Mouse (Mus musculus) thymus, adult 18-20 months (tissue): Measurements from ENCODE around the gene Gm8362.
"Not testable (repeated sequence)": the region's sequence is repeated elsewhere in the genome, so short reads cannot be mapped to it uniquely, and the experiment has no call there.

Source experiments
- DNase-seq, 2 experiments: peaks; one replicate each; pipeline ENCODE4 v3.0.0; 2022; ENCODE audit warnings: mixed read lengths in 2 of 2

The Gm8362 gene

GRCm38 (mm10) chr14:6774311-6774710, at the start of gene Gm8362:
Gene Gm8362 (minus strand): TSS chr14:6774411.
- DNase-seq = not testable (repeated sequence)

DNA sequence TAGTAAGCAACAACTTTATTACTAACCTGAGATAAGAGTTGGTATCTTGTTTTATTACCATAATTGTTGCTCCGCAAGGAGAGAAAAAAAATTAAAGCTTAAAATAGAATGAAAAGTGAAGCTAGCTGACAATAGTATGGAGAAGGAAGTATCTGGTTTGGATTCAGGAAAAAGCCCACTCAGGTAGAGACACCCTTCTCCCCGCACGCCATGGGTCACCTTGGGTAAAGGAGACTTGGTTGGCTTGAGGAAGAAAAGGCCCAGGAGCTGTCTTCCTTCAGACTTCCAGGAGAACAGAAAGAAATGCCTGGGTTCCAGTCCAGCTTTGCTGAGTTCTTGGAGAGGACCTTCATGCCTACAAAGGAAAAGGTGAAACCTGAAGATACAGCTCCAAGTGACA, 49.1 kb upstream of the Gm8362 start:
- DNase-seq = not testable (repeated sequence)

- DNase-seq = peak; percentile 5 to 14
These were observed 17.0 kb downstream of the Gm8362 start for GRCm38 (mm10) chr14:6757231-6757536.

- DNase-seq = peak; percentile 5
These were observed 17.6 kb downstream of the Gm8362 start for GRCm38 (mm10) chr14:6756384-6757230.

GRCm38 (mm10) chr14:6742232-6742631, 32.0 kb downstream of the Gm8362 start, which contains the start of gene Gm3636:
Gene Gm3636 (minus strand): TSS chr14:6742332.
- DNase-seq = not testable (repeated sequence)

DNA sequence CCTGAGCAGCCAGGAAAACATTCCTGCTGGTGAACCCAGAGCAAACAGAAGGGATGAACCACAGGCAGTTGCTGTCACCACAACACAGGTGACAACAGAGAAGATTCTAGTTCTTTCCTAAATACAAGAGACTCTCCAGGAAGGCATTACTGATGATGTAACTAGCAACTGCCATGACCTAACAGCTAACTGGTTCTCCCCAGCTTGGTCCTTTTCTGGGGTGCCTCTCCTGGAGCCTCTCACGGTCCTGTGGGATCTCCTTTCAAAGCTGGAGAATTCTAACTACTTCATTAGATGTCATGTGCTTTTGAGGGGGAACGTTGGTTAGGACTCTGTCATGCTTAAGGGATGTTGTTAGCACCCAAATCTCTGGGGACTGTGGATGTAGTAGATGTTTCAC, 54.1 kb downstream of the Gm8362 start, which contains the start of gene Gm8050:
Gene Gm8050, minus strand, starts transcription at position 101 of the 400 bp plus-strand sequence.
- DNase-seq = not testable (repeated sequence)
